Mouse (Mus musculus) cerebellum, adult 2 months (tissue): ENCODE data around the gene Eme1.

ENCODE experiments used
- CTCF ChIP-seq: fragments of 200-500 bp; IDR thresholded peaks from 2 replicates; pipeline ENCODE4 v1.5.1; 2011; ENCODE audit warnings: low read depth, mild to moderate bottlenecking, control low read depth, low read length, moderate library complexity, borderline replicate concordance; ENCODE audit not compliant: insufficient read depth
- POLR2A ChIP-seq: fragments of 200-500 bp; IDR thresholded peaks from 2 replicates; pipeline ENCODE4 v1.6.1; 2011; ENCODE audit warnings: low read length, control low read depth, borderline replicate concordance; ENCODE audit not compliant: insufficient read depth

GRCm38 (mm10) chr11:94629884-94630198 is 23.9 kb downstream of the Eme1 start:
- TF ChIP-seq CTCF (no peak), POLR2A (no peak)
